Mouse (Mus musculus) liver, postnatal 0 days (tissue): ENCODE data around the gene Mrnip. TPM values are rescaled to one million over a fixed set of nuclear protein-coding genes. Genes with fewer than 3 reads are reported as not detected.
A peak's percentile ranks its signal among the peaks of the same experiment; 100 is the strongest.

ENCODE experiments used
- ATAC-seq: fragments of 200-750 bp; cut with Nextera tagmentation; 2 replicates; pipeline ENCODE4 v1.8.0; 2017; ENCODE audit warnings: mild to moderate bottlenecking, moderate library complexity
- DNase-seq: peaks from one replicate; pipeline ENCODE4 v3.0.0-alpha.2; 2016
- H3K27ac ChIP-seq: fragments of 300-500 bp; sonication (generic); 2 replicates; pipeline ENCODE4 v1.5.1; 2014; ENCODE audit warnings: antibody characterized with exemption, moderate library complexity, mild to moderate bottlenecking, low read depth
- H3K27me3 ChIP-seq: fragments of 300-500 bp; sonication (generic); 2 replicates; pipeline ENCODE4 v1.6.1; 2014; ENCODE audit warnings: low read length, control low read depth, mixed read lengths; ENCODE audit not compliant: insufficient read depth
- H3K36me3 ChIP-seq: fragments of 300-500 bp; sonication (generic); replicated peaks from 2 replicates; pipeline ENCODE4 v1.6.1; 2014; ENCODE audit warnings: mild to moderate bottlenecking, control low read depth, low read length, moderate library complexity, mixed read lengths; ENCODE audit not compliant: insufficient read depth
- H3K4me1 ChIP-seq: fragments of 300-500 bp; sonication (generic); 2 replicates; pipeline ENCODE4 v1.6.1; 2014; ENCODE audit warnings: antibody characterized with exemption, mild to moderate bottlenecking, control low read depth; ENCODE audit not compliant: insufficient read depth
- H3K4me2 ChIP-seq: fragments of 300-500 bp; sonication (generic); 2 replicates; pipeline ENCODE4 v1.6.1; 2014; ENCODE audit warnings: low read depth, mild to moderate bottlenecking, low read length, moderate library complexity, mixed read lengths
- H3K4me3 ChIP-seq: fragments of 300-500 bp; sonication (generic); 2 replicates; pipeline ENCODE4 v1.5.1; 2014; ENCODE audit warnings: low read depth, low read length
- H3K9ac ChIP-seq: fragments of 300-500 bp; sonication (generic); replicated peaks from 2 replicates; pipeline ENCODE4 v1.6.1; 2014; ENCODE audit warnings: mild to moderate bottlenecking, moderate library complexity
- H3K9me3 ChIP-seq: fragments of 300-500 bp; sonication (generic); 2 replicates; pipeline ENCODE4 v1.6.1; 2016; ENCODE audit warnings: mild to moderate bottlenecking, control low read depth, low read length, mixed read lengths
- CTCF ChIP-seq: sonication (generic); IDR thresholded peaks from 2 replicates; pipeline ENCODE4 v1.5.1; 2016; ENCODE audit warnings: antibody characterized with exemption, low read depth
- EP300 ChIP-seq: IDR thresholded peaks from 2 replicates; pipeline ENCODE4 v1.6.1; 2016; ENCODE audit warnings: antibody characterized with exemption, low read depth, mild to moderate bottlenecking
- WGBS: fragments of 180-500 bp; shearing (Covaris S2); extraction: QIAGEN DNeasy Blood & Tissue Kit; methylation state at CpG from one replicate; pipeline ENCODE4 v1.1.7; 2014; ENCODE audit not compliant: insufficient replicate concordance; 5-methylcytosine and 5-hydroxymethylcytosine counted together
- polyA plus RNA-seq: library from polyadenylated mRNA; unstranded; fragments of >200 nt; fragmentation: Nextera tagmentation; extraction: Ambion mirVana; gene quantifications from 2 replicates; pipeline ENCODE4 v1.2.1, GENCODE M21; 2015

Mrnip gene
- polyA plus RNA-seq, 1 experiment from 2014 or later: 5.0 TPM

DNA sequence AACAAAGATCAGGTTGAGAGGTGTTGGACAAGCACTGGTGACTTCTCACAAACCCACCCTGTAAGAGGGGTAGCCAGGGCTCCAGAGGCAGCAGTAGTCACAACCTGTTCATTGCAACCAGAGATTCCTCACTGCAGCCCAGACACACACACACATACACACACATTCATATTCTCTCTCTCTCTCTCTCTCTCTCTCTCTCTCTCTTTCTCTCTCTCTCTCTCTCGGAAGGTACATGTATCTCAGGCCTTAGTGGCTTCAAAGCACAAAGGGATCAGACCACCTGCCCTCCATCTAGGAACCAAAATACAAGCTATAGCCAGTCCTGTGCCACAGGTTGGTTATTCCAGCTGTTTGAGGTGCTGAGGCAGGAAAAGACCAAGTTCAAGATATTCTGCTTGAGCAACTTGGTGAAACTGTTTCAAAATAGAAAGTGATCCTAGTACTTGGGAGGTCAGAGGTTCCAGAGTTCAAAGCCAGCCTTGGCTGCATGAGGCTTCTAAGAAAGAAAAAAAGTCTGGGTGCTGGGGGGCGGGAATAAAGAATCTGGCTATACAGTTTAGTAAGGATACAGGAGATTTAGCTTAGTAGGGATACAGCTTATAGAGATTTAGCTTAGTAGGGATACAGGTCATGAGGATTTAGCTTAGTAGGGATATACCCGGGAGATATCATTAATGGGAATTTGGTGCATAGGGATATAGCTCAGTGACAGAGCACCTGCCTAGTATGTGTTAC lies 37.2 kb downstream of the Mrnip start:
- Histone ChIP-seq H3K27me3 (no peaks in the 10 kb centered on the region), H3K9ac (peak overlapping the region; percentile 97; the same call in 1 of the 2 replicates), H3K36me3 (peaks cover 22% of the 10 kb centered on the region), H3K27ac (peak overlapping the region; percentile 99), H3K4me1 (peaks cover 43% of the 10 kb centered on the region), H3K9me3 (no peaks in the 10 kb centered on the region), H3K4me2 (peak overlapping the region; percentile 70), H3K4me3 (peak overlapping the region; percentile 87)
- no peak for TF ChIP-seq EP300
- TF ChIP-seq CTCF: no peak
- DNase-seq (no peak), ATAC-seq (no peak)
- 93% methylated on average over 3 of the region's 3 CpGs for WGBS

DNA sequence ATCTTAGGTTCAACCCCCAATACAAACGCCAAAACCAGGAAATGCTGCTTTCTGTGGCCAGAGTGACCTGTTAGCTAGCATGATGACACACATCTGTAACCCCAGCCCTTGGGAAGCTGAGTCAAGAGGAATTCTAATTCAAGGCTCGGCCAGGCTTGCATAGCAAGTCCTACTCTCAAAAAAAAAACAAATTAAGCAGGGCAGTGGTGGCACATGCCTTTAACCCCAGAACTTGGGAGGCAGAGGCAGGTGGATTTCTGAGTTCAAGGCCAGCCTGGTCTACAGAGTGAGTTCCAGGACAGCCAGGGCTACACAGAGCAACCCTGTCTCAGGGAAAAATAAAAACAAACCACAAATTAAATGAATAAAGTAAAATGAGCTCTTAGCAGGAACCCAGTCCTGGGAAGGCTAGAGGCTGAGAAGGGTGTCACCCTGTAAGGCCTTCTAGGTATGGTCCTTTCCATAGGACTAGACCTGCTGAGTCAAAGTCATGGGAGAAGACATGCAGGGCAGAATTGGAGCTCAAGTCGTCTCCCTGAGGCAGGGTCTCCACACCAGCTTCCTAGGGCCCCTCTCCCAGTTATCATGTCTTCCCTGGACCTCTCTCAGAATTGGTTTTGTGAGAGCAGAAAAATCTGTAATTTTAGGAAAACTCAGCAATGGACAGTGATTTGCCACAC lies 38.0 kb downstream of the Mrnip start:
- DNase-seq: peak; percentile 16
- H3K4me1 ChIP-seq: peaks cover 48% of the 10 kb centered on the region
- TF ChIP-seq EP300 (no peak), CTCF (no peak)
- 52% methylated on average over 3 of the region's 3 CpGs for whole genome bisulfite sequencing
- no peaks in the 10 kb centered on the region for H3K27me3 ChIP-seq
- H3K4me2 ChIP-seq: 0 out of 2 replicates have a peak overlapping the region, but pooled peaks have one; percentile 29
- H3K27ac ChIP-seq: peak overlapping the region; percentile 99
- no peaks in the 10 kb centered on the region for H3K9me3 ChIP-seq
- peaks cover 15% of the 10 kb centered on the region for H3K36me3 ChIP-seq
- ATAC-seq: no peak
- H3K9ac ChIP-seq: no peak overlapping the region
- no peak overlapping the region for H3K4me3 ChIP-seq

DNA sequence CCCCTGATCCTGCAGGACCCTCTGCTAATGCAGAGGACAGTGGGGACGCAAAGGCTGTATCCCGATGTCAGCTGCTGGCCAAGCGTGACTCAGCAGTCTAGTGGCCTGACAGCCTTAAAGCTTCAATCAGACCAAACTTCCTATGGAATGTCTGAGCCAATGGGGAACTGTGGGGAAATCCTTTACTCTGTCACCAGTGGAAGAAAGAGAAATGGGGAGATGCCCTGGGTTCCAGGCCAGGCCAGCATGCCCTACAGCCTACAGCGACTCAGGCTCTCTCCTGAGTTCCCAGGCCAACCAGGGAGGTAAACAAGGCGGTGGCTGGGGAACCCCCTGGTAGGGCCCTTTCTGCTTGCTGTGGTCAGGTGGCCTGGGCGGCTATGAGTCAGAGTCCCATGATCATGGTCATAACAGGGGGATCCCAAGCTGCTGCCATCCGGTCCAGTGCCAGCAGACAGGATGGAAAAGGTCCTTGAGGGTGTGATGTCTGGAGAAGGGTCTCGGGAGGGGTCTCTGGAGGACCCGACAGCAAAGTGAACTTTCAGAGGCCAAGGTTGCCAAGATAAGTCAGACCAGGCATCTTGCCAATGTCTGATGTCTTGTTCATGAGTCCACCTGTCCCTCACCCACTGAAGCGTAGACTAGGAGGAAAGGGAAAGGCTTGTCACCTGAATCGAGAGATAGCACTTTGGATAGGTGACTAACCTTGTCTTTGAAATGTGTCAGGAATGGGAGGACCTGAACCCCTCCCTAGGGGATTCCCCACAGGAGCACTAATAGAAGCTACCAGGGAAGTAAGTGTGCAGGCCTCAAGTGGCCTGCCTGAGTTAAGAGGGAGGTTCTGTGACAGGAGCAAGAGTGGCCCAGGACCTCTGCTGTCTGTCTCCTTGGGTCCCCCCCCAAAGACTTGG lies 38.9 kb downstream of the Mrnip start:
- Histone ChIP-seq H3K27ac (peak overlapping the region; percentile 99), H3K9ac (no peak overlapping the region), H3K9me3 (no peaks in the 10 kb centered on the region), H3K4me2 (peak overlapping the region; percentile 29), H3K27me3 (no peaks in the 10 kb centered on the region), H3K36me3 (peaks cover 6% of the 10 kb centered on the region), H3K4me1 (peaks cover 50% of the 10 kb centered on the region), H3K4me3 (no peak overlapping the region)
- DNase-seq (peak; percentile 77), ATAC-seq (peak; percentile 53)
- 52% methylated on average over 11 of the region's 11 CpGs for WGBS
- TF ChIP-seq CTCF (no peak), EP300 (peak; percentile 46; the same call in 1 of the 2 replicates)

DNA sequence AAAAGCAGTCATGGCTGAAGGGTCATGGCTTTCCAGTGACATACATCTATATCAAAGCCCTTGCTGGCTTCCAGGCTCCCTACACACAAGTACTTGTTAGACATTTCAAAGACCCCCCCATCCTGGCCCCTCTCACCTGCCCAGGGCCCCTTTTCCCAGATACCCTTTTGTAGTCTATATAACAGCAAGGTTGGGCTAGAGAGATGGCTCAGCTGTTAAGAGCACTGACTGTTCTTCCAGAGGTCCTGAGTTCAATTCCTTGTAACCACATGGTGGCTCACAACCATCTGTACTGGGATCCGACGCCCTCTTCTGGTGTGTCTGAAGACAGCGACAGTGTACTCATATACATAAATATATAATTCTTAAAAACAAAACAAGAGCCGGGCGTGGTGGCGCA lies 40.4 kb downstream of the Mrnip start:
- Histone ChIP-seq H3K4me2 (no peak overlapping the region), H3K36me3 (no peaks in the 10 kb centered on the region), H3K27me3 (no peaks in the 10 kb centered on the region), H3K27ac (no peak overlapping the region), H3K4me1 (peaks cover 43% of the 10 kb centered on the region), H3K4me3 (no peak overlapping the region), H3K9ac (no peak overlapping the region), H3K9me3 (no peaks in the 10 kb centered on the region)
- DNase-seq (no peak), ATAC-seq (no peak)
- TF ChIP-seq EP300 (no peak), CTCF (no peak; the same call in 1 of the 2 replicates)
- 88% methylated on average over 6 of the region's 6 CpGs for WGBS

DNA sequence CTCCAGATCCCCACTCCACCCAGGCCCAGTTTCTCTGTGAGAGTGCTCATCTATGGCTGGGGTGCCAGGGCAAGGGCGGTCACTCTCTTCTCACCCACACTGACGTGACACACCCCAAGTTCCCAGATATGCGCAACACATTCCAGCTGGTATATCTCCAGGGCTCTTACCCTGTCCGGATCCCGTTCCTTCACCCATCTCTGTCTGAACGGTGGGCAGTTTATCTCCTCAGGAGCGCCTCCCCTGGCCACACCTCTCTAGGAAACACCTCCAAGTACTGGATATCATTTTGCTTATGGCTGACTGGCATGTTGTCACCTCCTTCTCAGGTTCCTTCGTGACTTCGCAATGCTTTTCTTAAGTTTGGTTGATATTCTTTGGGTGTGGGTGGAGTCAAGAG lies 41.4 kb downstream of the Mrnip start:
- no peak overlapping the region for H3K4me3 ChIP-seq
- TF ChIP-seq EP300 (no peak), CTCF (no peak)
- no peaks in the 10 kb centered on the region for H3K9me3 ChIP-seq
- DNase-seq (no peak), ATAC-seq (no peak)
- no peaks in the 10 kb centered on the region for H3K27me3 ChIP-seq
- H3K36me3 ChIP-seq: no peaks in the 10 kb centered on the region
- no peak overlapping the region for H3K4me2 ChIP-seq
- WGBS: 70% methylated on average over 9 of the region's 9 CpGs
- no peak overlapping the region for H3K27ac ChIP-seq
- no peak overlapping the region for H3K9ac ChIP-seq
- peaks cover 43% of the 10 kb centered on the region for H3K4me1 ChIP-seq
